Mouse (Mus musculus) stomach, embryonic 15.5 days (tissue): ENCODE results near the gene Olfr678. TPM values are rescaled to one million over a fixed set of nuclear protein-coding genes. Genes with fewer than 3 reads are reported as not detected.
"Not testable (repeated sequence)": the region's sequence is repeated elsewhere in the genome, so short reads cannot be mapped to it uniquely, and the experiment has no call there.

ENCODE experiments used
- ATAC-seq: fragments of 200-750 bp; cut with Nextera tagmentation; 2 replicates; pipeline ENCODE4 v1.8.0; 2017; ENCODE audit warnings: low read depth, moderate number of reproducible peaks, moderate TSS enrichment; ENCODE audit not compliant: insufficient read depth, low FRiP score
- H3K27ac ChIP-seq: fragments of 300-500 bp; sonication (generic); 2 replicates; pipeline ENCODE4 v1.5.1; 2015; ENCODE audit warnings: mild to moderate bottlenecking, inconsistent platforms
- H3K27me3 ChIP-seq: fragments of 300-500 bp; sonication (generic); replicated peaks from 2 replicates; pipeline ENCODE4 v1.6.1; 2015; ENCODE audit warnings: inconsistent platforms
- H3K36me3 ChIP-seq: fragments of 300-500 bp; sonication (generic); 2 replicates; pipeline ENCODE4 v1.6.1; 2015; ENCODE audit warnings: inconsistent platforms
- H3K4me1 ChIP-seq: fragments of 300-500 bp; sonication (generic); 2 replicates; pipeline ENCODE4 v1.6.1; 2015; ENCODE audit warnings: inconsistent platforms
- H3K4me2 ChIP-seq: fragments of 300-500 bp; sonication (generic); 2 replicates; pipeline ENCODE4 v1.6.1; 2015; ENCODE audit warnings: mild to moderate bottlenecking, inconsistent platforms
- H3K4me3 ChIP-seq: fragments of 300-500 bp; sonication (generic); replicated peaks from 2 replicates; pipeline ENCODE4 v1.5.1; 2015; ENCODE audit warnings: inconsistent platforms
- H3K9ac ChIP-seq: fragments of 300-500 bp; sonication (generic); 2 replicates; pipeline ENCODE4 v1.6.1; 2015; ENCODE audit warnings: inconsistent platforms
- H3K9me3 ChIP-seq: fragments of 300-500 bp; sonication (generic); 2 replicates; pipeline ENCODE4 v1.6.1; 2016; ENCODE audit warnings: inconsistent platforms
- WGBS: fragments of 180-500 bp; shearing (Covaris S2); methylation state at CpG from one replicate; pipeline ENCODE4 v1.1.7; 2015; 5-methylcytosine and 5-hydroxymethylcytosine counted together
- polyA plus RNA-seq: library from polyadenylated mRNA; unstranded; fragments of >200 nt; fragmentation: Nextera tagmentation; extraction: Ambion mirVana; gene quantifications from 2 replicates; pipeline ENCODE4 v1.2.1, GENCODE M21; 2015

Olfr678 gene
- not detected in 2 replicates for polyA plus RNA-seq

DNA sequence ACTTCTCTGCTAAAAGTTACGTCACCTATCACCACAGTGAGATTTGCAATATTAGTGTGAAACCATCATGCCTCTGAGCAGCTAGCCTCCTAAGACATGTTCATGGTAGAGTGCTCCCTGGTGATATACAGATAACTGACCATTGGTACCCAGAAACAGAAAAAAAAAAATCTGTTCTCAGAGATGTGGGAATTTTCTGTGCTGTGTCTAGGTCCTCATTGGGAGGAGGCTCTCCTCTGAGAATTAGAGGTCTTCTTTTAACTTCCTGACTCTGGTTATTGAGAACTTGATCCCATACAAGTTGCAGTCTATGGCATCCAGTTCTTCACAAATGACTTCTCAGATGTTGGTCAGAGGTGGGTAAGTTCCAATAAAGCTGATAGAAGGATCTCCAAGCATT, at the start of gene Olfr678:
Gene Olfr678, plus strand, starts transcription at position 301 of the 400 bp plus-strand sequence.
- Histone ChIP-seq H3K27me3 (no peaks in the 10 kb centered on the region), H3K4me3 (no peak within 1 kb of the TSS)
- WGBS: 80% methylated on average over 1 of the region's 1 CpGs

GRCm38 (mm10) chr7:105022530-105022929, 41.7 kb upstream of the Olfr678 start:
- ATAC-seq: no peak
- Histone ChIP-seq H3K27me3 (no peaks in the 10 kb centered on the region), H3K4me3 (no peak overlapping the region), H3K4me1 (no peaks in the 10 kb centered on the region), H3K4me2 (no peak overlapping the region), H3K9ac (no peak overlapping the region), H3K36me3 (no peaks in the 10 kb centered on the region), H3K27ac (no peak overlapping the region), H3K9me3 (no peaks in the 10 kb centered on the region)
- WGBS: 60% methylated on average over 1 of the region's 1 CpGs

More for the DNA sequence above, at the start of gene Olfr678:
- no peak within 1 kb of the TSS for H3K9ac ChIP-seq
- H3K27ac ChIP-seq: no peak within 1 kb of the TSS
- H3K4me2 ChIP-seq: no peak within 1 kb of the TSS
- no peaks in the 10 kb centered on the region for H3K9me3 ChIP-seq
- no peaks in the 10 kb centered on the region for H3K36me3 ChIP-seq
- H3K4me1 ChIP-seq: no peaks in the 10 kb centered on the region
- ATAC-seq: no peak

GRCm38 (mm10) chr7:105028360-105028759, 35.9 kb upstream of the Olfr678 start, which contains the start of gene Olfr675:
Gene Olfr675 (minus strand): TSS chr7:105028460.
- H3K36me3 ChIP-seq: no peaks in the 10 kb centered on the region
- 84% methylated on average over 1 of the region's 1 CpGs for WGBS
- H3K9me3 ChIP-seq: no peaks in the 10 kb centered on the region
- H3K4me2 ChIP-seq: no peak within 1 kb of the TSS
- no peak within 1 kb of the TSS for H3K4me3 ChIP-seq
- H3K4me1 ChIP-seq: no peaks in the 10 kb centered on the region
- no peak for ATAC-seq
- no peak within 1 kb of the TSS for H3K27ac ChIP-seq
- no peak within 1 kb of the TSS for H3K9ac ChIP-seq
- no peaks in the 10 kb centered on the region for H3K27me3 ChIP-seq

- Histone ChIP-seq H3K4me1 (no peaks in the 10 kb centered on the region), H3K9ac (no peak within 1 kb of the TSS), H3K27ac (no peak within 1 kb of the TSS), H3K4me3 (no peak within 1 kb of the TSS), H3K4me2 (no peak within 1 kb of the TSS), H3K9me3 (no peaks in the 10 kb centered on the region), H3K36me3 (no peaks in the 10 kb centered on the region), H3K27me3 (no peaks in the 10 kb centered on the region)
- ATAC-seq: no peak
Measured at GRCm38 (mm10) chr7:105032398-105032797, 31.9 kb upstream of the Olfr678 start, which contains the start of gene Olfr676. Gene Olfr676 (plus strand): TSS chr7:105032698.

GRCm38 (mm10) chr7:105033836-105034235, 30.4 kb upstream of the Olfr678 start:
- H3K27me3 ChIP-seq, H3K36me3 ChIP-seq, H3K9me3 ChIP-seq, H3K27ac ChIP-seq, H3K4me1 ChIP-seq, H3K4me3 ChIP-seq, H3K9ac ChIP-seq, H3K4me2 ChIP-seq, ATAC-seq: not testable (repeated sequence)
- WGBS: 48% methylated on average over 5 of the region's 5 CpGs

GRCm38 (mm10) chr7:105058951-105059350, 5.3 kb upstream of the Olfr678 start:
- no peaks in the 10 kb centered on the region for H3K9me3 ChIP-seq
- no peaks in the 10 kb centered on the region for H3K27me3 ChIP-seq
- no peak overlapping the region for H3K27ac ChIP-seq
- ATAC-seq: no peak
- H3K4me3 ChIP-seq: no peak overlapping the region
- H3K4me2 ChIP-seq: no peak overlapping the region
- H3K36me3 ChIP-seq: no peaks in the 10 kb centered on the region
- H3K9ac ChIP-seq: no peak overlapping the region
- H3K4me1 ChIP-seq: no peaks in the 10 kb centered on the region

GRCm38 (mm10) chr7:105080905-105081304, 16.6 kb downstream of the Olfr678 start, which contains the start of gene Olfr679:
Gene Olfr679 (plus strand): TSS chr7:105081205.
- H3K27me3 ChIP-seq: no peaks in the 10 kb centered on the region
- H3K27ac ChIP-seq: no peak within 1 kb of the TSS
- WGBS: 66% methylated on average over 1 of the region's 1 CpGs
- no peak within 1 kb of the TSS for H3K4me2 ChIP-seq
- H3K4me3 ChIP-seq: no peak within 1 kb of the TSS
- H3K4me1 ChIP-seq: no peaks in the 10 kb centered on the region
- no peak for ATAC-seq
- H3K9ac ChIP-seq: no peak within 1 kb of the TSS
- no peaks in the 10 kb centered on the region for H3K36me3 ChIP-seq
- H3K9me3 ChIP-seq: no peaks in the 10 kb centered on the region

DNA sequence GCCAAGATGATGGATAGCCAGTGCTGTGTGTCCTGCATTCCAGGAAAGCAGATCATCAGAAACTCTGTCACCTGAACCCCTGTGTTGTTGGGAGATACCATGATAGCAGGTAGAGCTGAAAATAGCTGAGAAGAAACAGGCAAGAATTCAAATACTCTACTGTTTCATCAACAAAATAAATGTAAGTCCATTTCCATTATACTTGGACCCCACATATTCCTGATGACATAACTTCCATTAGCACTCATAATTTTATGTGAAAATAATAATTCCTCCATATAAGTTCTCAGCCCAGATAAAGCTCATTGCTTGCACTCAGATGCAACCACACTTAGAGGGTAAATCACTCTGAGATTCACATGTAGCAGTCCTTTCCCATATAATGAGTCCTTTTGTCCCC, 28.4 kb downstream of the Olfr678 start, which contains the start of gene Olfr680-ps1:
Gene Olfr680-ps1, minus strand, starts transcription at position 101 of the 400 bp plus-strand sequence.
- H3K27ac ChIP-seq, H3K4me2 ChIP-seq, H3K9me3 ChIP-seq, ATAC-seq, H3K4me1 ChIP-seq, H3K36me3 ChIP-seq, H3K27me3 ChIP-seq, H3K9ac ChIP-seq, H3K4me3 ChIP-seq: not testable (repeated sequence)

DNA sequence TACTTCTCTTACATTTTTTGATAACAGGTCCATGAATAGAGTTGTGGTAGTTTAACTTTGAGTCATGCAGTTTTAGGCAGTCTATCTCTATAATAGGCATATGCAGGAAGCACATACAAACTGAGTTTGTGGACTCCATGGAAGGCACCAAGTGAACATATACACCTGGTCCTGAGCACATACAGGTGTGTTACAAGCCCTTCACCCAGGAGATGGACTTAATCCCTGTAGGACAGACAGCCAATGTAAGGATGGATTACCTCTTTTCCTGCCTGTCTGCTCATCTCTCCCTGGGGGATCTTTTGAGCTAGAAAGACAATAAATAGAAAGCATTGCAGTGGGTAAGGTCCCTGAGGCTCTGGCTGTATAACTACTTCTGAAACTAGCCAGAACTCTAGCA, 52.3 kb downstream of the Olfr678 start, which contains the start of gene Olfr681:
Gene Olfr681, plus strand, starts transcription at position 301 of the 400 bp plus-strand sequence.
- Histone ChIP-seq H3K4me3 (no peak within 1 kb of the TSS), H3K27me3 (no peaks in the 10 kb centered on the region), H3K4me2 (no peak within 1 kb of the TSS), H3K4me1 (no peaks in the 10 kb centered on the region), H3K36me3 (no peaks in the 10 kb centered on the region), H3K9ac (no peak within 1 kb of the TSS), H3K9me3 (no peaks in the 10 kb centered on the region), H3K27ac (no peak within 1 kb of the TSS)
- ATAC-seq: no peak

Other genes with a start within 250 kb of the Olfr678 start
- gene Usp17lb, start 221.9 kb upstream of the Olfr678 start, polyA plus RNA-seq: not detected in 2 replicates
- gene Usp17la, start 207.5 kb upstream of the Olfr678 start, polyA plus RNA-seq: not detected in 2 replicates
- gene Olfr665, start 186.4 kb upstream of the Olfr678 start, polyA plus RNA-seq: not detected in 2 replicates
- not detected in 2 replicates for gene Olfr666, start 168.5 kb upstream of the Olfr678 start, polyA plus RNA-seq
- not detected in 2 replicates for gene Olfr667, start 143.0 kb upstream of the Olfr678 start, polyA plus RNA-seq
- gene Olfr668, start 136.4 kb upstream of the Olfr678 start, polyA plus RNA-seq: not detected in 2 replicates
- gene Olfr669, start 130.2 kb upstream of the Olfr678 start, polyA plus RNA-seq: not detected in 2 replicates
- gene Olfr670, start 101.9 kb upstream of the Olfr678 start, polyA plus RNA-seq: not detected in 2 replicates
- gene Olfr671, start 85.3 kb upstream of the Olfr678 start, polyA plus RNA-seq: not detected in 2 replicates
- not detected in 2 replicates for gene Olfr672, start 62.4 kb upstream of the Olfr678 start, polyA plus RNA-seq
- not detected in 2 replicates for gene Olfr675, start 36.0 kb upstream of the Olfr678 start, polyA plus RNA-seq
- gene Olfr676, start 31.8 kb upstream of the Olfr678 start, polyA plus RNA-seq: not detected in 2 replicates
- gene Olfr677, start 13.1 kb upstream of the Olfr678 start, polyA plus RNA-seq: not detected in 2 replicates
- gene Olfr679, start 16.7 kb downstream of the Olfr678 start, polyA plus RNA-seq: not detected in 2 replicates
- not detected in 2 replicates for gene Olfr680-ps1, start 28.3 kb downstream of the Olfr678 start, polyA plus RNA-seq
- not detected in 2 replicates for gene Olfr681, start 52.4 kb downstream of the Olfr678 start, polyA plus RNA-seq
- not detected in 2 replicates for gene Olfr683, start 82.5 kb downstream of the Olfr678 start, polyA plus RNA-seq
- not detected in 2 replicates for gene Olfr684, start 99.2 kb downstream of the Olfr678 start, polyA plus RNA-seq
- not detected in 2 replicates for gene Olfr685, start 121.5 kb downstream of the Olfr678 start, polyA plus RNA-seq
- gene Olfr686, start 143.0 kb downstream of the Olfr678 start, polyA plus RNA-seq: not detected in 2 replicates
- not detected in 2 replicates for gene Olfr688, start 223.6 kb downstream of the Olfr678 start, polyA plus RNA-seq
- 0.08 TPM in 1 of 2 replicates, not detected in the other for gene Olfr689, start 246.7 kb downstream of the Olfr678 start, polyA plus RNA-seq